Mouse (Mus musculus): ENCODE measurements around the gene Gm21983.

Gm21983 gene

DNA sequence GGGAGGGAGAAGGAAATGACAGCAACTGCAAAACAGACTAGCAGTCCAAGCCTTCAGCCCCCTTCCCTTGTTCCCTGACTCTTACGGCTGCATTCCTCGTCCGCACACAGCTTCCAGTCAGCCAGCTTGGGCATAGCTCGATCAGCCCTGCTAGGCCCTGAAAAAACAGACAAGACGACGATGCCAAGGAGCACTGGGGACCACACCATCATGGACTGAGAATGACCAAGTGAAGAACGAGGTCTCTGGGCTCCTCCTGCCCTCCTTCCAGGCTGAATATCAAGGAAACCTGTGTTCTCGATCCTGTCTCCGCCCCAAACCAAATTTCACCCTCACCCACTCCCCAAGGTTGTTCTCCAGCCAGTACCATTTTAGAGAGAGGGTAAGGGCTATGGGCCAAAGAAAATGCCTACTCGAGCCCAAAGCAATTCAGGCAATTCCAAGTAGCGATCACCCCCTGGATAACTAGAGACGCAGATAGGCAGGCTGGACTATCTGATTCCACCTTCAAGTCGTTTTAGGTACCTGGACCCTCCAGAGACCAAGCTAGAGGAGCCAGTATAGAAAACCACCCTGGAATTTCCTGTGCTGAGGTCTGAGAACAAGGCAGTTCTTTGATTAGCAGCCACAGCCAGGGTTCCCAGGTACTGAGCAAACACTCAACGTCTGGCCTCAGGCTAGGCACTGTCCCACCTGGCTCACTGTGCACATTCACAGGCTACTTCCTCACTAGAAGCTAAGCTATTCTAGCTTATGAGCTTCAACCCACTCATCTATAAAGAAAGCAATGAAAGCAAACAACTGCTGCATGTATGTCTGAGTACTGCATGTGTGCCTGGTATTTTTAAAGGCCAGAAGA, at the start of gene Gm21983, which contains the start of gene Mia:
Gene Gm21983 (minus strand): TSS at position 250 of the 859 bp plus-strand sequence.
Gene Mia (minus strand): TSS at position 321 of the 859 bp plus-strand sequence.
- no peak for DNase-seq (ENCODE audit: low read depth, low spot score)

- DNase-seq (ENCODE audit: low read depth, low spot score) = no peak
Measured at GRCm38 (mm10) chr7:27228865-27229264, 48.0 kb upstream of the Gm21983 start.

GRCm38 (mm10) chr7:27228281-27228821, 47.5 kb upstream of the Gm21983 start, which contains the start of gene Itpkc:
Itpkc (minus strand) TSS chr7:27228661.
- peak; percentile 97 for DNase-seq (ENCODE audit: low read depth, low spot score)

DNA sequence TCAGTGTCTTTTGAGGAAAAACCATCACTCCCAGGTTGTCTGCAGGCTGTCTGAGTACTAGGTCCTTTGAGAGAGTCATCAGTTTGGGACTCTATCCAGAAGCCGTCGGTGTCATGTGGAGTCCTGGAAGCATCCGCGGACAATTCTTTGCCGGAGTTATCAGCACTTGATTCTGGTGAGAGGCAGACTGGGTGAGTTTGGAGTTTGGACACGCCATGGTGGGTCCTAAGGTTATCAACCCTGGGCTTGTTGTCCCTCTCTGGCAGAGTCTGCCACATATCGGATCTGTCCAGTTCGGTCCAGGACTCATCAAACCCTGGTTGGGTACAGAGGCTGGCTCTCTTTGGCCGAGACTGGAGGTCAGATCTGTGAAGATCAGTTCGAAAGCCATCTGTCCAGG, 46.8 kb upstream of the Gm21983 start:
- DNase-seq (ENCODE audit: low read depth, low spot score) = no peak

DNA sequence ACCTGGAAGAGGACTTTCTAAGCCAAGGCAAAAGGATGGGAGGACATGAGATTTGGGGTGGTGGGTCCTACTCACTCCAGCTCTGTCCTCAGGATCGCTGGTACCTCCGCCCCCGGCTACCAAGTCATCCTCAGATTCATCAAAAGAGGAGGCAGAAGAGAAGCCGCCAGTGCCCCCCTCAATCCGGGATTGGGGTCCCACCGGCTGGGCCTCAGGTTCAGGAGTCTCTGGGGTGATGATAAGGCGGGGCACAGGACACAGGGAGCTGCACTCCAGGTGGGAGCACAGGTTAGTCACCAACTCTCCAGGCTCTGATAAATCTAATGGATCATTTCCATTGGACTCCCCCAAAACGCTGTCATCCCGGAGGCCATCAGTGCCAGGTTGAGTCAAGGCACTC, 46.4 kb upstream of the Gm21983 start:
- no peak for DNase-seq (ENCODE audit: low read depth, low spot score)

DNA sequence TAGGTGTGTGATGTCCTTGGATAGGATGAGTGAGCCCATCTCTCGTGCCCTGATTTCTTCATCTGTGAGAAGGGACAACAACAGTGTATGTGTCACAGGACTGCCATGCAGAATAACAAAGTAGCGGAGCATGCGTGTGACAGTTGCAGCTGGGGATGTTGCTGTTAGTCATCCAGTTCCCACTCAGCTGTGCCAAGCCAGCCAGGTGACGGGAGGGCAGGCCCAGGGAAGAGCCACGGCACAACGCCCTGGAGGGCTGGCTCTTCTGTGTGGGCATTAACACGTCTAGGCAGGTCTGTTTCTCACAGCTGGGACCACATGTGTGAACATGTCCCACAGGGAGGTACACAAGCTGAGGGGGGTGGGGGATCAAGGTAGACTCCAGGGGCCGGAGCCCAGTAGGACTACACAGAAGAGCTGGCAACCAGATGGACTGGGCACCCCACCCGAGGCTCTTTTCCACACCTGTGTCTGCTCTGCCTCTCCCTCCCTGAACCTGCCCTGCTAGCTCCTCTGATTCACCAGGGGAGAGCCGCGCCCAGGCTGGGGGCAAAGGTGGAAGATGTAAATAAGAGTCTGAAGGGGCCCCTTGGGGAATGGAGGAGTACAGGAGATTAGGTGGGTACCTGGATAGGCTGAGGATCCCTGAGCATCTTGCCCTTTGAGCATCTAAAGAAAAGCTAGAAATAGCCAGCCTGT, 44.1 kb upstream of the Gm21983 start:
- DNase-seq (ENCODE audit: low read depth, low spot score) = peak; percentile 25

DNA sequence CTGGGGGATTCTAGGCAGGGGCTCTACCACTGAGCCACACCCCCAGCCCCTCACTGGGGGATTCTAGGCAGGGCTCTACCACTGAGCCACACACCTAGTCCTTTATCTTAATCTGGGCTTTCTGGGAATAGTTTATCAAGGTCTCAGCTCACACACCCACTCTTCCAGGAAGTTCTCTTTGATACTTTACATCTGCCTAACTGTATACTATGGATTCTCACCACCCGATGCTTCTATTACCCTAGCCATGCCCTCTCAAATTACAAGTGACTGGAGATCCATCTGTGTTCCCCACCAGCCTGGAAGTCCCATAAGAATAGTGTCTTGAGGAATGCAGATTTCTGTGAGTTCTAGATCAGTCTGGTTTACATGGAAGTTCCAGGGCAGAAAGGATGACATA, 41.7 kb upstream of the Gm21983 start:
- DNase-seq (ENCODE audit: low read depth, low spot score) = no peak

- no peak for DNase-seq (ENCODE audit: low read depth, low spot score)
Measured at GRCm38 (mm10) chr7:27221939-27222338, 41.1 kb upstream of the Gm21983 start.

DNA sequence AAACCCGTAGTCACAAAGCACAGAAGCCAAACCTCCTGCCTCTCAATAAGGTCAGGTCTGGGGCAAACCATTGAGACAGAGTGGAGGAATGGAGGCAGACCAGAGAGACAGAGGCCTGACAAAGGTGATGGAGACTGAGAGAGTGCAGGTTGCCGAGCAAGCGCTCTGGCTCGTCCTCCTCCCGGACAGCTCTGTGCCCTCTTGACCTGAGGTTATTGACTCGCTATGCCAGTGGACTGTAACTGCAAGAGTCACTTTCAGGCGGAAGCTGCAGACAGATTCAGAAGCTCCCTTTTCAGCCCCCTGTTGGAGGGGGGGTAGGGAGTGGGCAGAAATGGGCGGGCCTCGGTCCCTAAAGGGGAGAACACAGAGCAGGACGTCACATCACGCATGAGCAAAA, 39.1 kb upstream of the Gm21983 start:
- no peak for DNase-seq (ENCODE audit: low read depth, low spot score)

DNA sequence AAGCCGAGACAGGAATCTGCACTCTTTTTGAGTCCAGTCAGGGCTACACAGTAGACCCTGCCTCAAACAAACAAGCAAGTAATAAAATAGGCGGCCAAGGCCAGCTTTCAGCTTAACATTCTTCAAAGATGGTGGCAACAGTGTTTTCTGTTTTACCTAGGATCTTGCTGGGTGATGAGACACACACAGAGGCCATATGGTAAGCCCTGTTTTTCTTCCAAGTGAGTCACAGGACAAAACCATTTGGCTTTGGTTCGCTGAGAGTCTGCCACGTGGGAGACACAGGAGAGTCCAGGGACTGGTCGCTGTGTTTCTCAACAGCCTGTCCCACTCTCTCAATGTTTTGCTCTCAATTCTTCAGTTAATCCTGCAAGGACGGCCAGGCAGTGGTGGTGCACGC, 37.7 kb upstream of the Gm21983 start:
- no peak for DNase-seq (ENCODE audit: low read depth, low spot score)

GRCm38 (mm10) chr7:27212626-27213025, 31.7 kb upstream of the Gm21983 start:
- DNase-seq (ENCODE audit: low read depth, low spot score) = no peak

GRCm38 (mm10) chr7:27203730-27204449, 23.0 kb upstream of the Gm21983 start:
- no peak for DNase-seq (ENCODE audit: low read depth, low spot score)

DNA sequence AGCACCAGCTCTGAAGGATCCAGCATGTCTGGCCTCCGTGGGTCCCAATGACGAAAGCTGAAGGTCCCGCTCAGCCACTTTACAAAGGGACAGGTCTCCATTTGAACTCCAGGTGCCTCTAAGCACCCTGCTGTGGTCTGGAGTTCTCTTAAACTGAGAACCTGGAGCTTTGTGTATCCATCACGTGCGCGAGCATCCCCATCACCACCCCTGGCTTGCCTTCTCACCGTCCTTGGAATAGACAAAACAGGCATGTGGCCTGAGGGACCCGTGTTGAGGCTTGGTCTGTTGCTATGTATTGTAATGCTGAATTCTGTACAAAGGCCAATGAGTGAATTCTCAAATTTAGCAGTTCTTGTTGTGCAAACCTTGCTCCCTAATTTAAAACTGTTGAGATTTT, 17.9 kb upstream of the Gm21983 start:
- DNase-seq (ENCODE audit: low read depth, low spot score) = no peak

- no peak for DNase-seq (ENCODE audit: low read depth, low spot score)
Measured at GRCm38 (mm10) chr7:27198355-27198754, 17.5 kb upstream of the Gm21983 start.

DNA sequence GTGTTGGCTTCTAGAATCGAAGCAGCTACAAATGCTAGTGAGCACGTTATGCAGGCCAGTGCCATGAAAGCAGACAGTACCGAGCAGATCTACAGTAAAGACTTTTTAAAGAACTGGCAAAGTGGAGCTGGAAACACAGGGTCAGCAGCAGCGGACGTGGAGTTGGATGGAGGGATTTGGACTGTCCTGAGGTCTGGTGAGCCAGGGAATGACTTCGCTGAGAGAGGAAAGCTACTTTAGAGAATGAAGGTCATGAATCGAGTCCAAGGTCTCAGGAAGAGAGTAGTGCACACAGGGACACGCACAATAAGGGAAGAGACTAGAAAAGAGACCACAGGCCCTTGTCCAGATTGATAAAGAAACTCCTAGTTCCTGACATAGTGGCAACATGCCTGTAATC, 16.7 kb upstream of the Gm21983 start:
- DNase-seq (ENCODE audit: low read depth, low spot score) = no peak

DNA sequence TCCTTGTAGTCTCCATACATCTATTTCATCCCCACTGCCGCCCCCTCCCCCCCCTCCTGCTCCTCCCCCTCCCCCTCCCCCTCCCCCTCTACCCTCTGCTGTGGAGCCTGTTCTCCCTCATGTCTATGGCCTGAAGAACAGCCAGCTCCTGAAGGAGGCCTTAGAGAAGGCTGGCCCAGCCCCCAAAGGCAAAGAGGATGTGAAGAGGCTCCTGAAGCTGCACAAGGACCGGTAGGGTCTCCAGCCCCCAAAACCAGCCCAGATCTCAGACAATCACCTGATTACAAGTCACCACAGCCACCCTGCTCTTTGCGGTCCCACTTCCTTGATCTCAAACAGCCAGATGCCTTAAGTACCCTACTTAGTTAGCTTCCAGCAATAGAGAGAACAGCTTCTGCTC, 16.2 kb upstream of the Gm21983 start:
- no peak for DNase-seq (ENCODE audit: low read depth, low spot score)

DNA sequence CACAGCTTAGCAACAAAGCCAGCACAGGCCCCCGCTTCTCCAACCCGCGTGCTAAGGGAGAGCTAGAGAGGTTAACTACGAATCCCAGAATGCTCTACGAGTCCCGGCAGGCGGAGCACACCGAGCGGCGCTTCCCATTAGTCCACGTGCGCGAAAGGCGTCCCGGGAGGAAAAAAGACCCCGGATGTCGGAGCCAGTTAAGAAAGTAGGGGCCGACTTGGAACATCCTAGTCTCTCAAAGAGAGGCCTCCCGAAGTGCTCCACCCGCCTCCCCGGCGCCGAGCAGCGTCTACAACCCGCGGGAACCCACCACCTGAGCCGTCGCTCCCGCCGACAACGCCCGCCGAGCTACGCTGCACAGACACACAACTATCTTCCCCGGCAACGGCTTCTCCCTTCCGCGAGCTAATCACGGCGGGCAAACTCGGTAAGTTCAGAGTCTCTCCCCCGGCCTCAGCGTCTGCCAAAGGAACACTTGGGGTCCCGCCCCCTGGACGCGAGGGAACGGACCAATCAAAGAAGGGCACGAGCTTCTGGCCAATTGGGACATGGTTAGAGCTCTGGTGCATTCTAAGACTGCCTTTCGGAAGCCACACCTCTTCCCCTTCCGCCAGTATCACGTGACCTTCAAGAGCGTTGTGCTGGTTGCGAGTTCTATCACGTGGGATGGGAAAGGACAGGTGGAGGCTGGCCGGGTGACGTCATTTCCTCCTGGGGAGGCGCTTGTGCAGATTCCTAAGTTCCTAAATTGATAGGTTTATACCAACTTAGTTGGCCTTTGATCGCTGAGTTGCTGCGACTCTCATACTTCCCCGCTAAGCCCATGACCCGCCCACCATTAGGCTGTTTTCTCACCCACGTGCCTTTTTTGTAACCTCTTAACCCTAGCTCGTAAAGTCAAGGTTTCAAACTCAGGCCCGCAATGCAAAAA, 15.1 kb upstream of the Gm21983 start, which contains the start of the genes BC024978 and Snrpa:
Gene BC024978 (plus strand): TSS at position 101 of the 931 bp plus-strand sequence.
Gene Snrpa (minus strand): TSS at position 591 of the 931 bp plus-strand sequence.
- DNase-seq (ENCODE audit: low read depth, low spot score) = peak; percentile 98

DNA sequence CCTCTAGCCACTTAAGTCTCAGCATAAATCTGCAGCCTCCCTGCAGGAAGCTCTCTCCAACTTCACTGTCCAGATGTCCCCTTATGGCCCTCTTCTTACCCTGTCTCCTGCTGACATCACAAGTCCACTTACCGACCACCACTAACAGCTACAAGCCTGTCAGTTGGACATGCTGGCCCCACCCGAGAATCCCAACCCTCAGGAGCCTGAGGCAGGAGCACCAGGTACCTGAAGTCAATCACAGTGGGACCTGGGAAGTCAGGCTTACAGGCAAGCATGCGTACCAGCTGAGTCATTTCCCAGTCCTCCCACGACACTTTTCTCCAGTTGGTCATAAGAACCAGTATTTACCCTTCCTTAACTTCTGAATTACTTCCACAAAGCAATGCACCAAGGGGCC, 12.8 kb upstream of the Gm21983 start:
- no peak for DNase-seq (ENCODE audit: low read depth, low spot score)

DNA sequence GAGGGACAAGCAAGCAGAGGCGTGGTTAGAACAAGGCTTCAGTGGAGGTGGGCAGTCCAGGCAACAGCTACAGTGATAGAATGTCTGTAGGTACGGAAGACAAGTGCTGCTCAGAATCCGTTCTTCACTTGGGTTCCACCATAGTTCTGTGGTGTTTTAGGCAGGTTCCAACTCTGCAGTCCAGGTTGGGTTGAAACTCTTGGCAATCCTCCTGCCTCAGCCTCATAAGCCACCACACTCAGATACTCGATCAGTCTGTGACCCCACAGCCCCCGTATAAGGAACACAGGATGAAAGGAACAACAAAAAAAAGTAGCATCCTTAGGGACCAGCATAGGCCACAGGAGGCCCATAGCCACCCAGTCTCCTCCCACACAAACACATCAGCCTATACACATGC, 11.5 kb upstream of the Gm21983 start:
- DNase-seq (ENCODE audit: low read depth, low spot score) = no peak

DNA sequence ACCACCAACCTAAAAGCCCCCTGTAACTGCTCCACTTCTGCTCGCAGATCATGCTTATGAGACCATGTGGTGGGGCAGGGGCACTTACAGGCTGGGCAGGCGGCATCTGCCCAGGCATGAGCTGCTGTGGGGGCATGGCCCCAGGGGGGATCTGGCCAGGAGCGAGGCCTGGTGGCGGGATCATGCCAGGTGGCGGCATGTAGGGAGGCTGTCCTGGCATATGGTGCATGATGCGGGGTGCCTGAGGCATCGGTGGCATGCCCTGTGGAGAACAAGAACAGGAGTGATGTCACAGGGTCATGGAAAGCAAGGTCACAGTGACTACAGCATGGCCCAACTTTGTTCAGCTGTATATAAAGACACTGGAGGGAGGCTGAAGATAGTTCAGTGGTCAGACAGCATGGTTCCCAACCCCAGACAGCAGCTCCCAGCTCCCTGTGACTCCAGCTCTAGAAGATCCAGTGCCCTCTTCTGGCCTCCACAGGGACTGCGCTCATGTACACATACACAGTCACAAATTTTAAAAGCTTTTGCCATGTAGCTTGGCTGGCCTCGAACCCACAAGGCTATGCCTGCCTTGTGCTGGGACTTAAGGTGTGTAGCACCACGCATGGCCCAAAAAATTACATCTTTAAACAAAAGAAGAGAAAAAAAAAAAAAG, 8.5 kb upstream of the Gm21983 start:
- DNase-seq (ENCODE audit: low read depth, low spot score) = no peak
